ENCODE assay signal across 13 mouse cellular contexts in the genomic region with DNA sequence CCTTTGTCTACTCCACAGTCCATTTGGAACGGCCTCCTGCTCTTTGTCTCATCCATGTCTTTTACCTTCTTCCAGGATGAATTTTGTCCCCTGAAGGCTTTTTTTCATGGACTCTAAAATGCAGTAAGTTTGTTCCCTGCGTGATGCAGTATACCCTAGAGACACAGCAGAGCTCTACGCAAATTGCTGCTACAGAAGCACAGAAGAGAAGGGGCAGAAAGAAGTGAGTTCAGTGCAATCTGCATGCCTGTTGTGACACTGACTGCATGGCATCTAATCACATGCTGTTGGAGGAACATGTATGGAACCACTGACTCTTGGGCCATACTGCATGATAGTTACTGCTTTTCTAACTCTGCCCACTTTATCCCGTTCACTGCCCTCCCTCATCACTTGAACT.
DNase-seq lines count a peak whose midpoint lies in the region; ATAC-seq lines count a peak whose summit lies in the region.
"Had no signal": no experiment of that assay in that cellular context is flagged by ENCODE, and none has a peak within 500 bp of the region (broad histone marks: within the 10 kb centered on the region; RNA-seq: fewer than 3 reads in every experiment).

No protein-coding gene starts in this region.

- no peaks in the 10 kb centered on the region for H3K36me3 ChIP-seq in heart, embryonic 12.5 days
- no peaks in the 10 kb centered on the region for H3K36me3 ChIP-seq in neural tube, embryonic 13.5 days
- H3K36me3 ChIP-seq in midbrain, embryonic 12.5 days, result no peaks in the 10 kb centered on the region
- H3K36me3 ChIP-seq: embryonic facial prominence, embryonic 10.5 days; G1E; limb, embryonic 15.5 days had no signal

- H3K4me3 ChIP-seq in heart, embryonic 12.5 days, result no peak overlapping the region
- no peak overlapping the region for H3K4me3 ChIP-seq in neural tube, embryonic 13.5 days
- no peak overlapping the region for H3K4me3 ChIP-seq in midbrain, embryonic 12.5 days
- H3K4me3 ChIP-seq: embryonic facial prominence, embryonic 10.5 days; limb, embryonic 15.5 days had no signal

- intact Hi-C loops in heart, postnatal 25 days (cut with DNase I), result loop anchor here (5.0 to 10.0 kb wide), 2 partner anchors 385 to 848 kb away; partner anchors contain the start of gene Fgf13

- peak overlapping the region; percentile 71 for H3K27ac ChIP-seq in heart, embryonic 12.5 days (ENCODE audit: poor library complexity, severe bottlenecking)
- peak overlapping the region; percentile 67 for H3K27ac ChIP-seq in neural tube, embryonic 13.5 days (replicated peaks)
- peak overlapping the region; percentile 52; the same call in 1 of the 2 replicates for H3K27ac ChIP-seq in midbrain, embryonic 12.5 days (replicated peaks)
- H3K27ac ChIP-seq: embryonic facial prominence, embryonic 10.5 days; limb, embryonic 15.5 days had no signal

- no peaks in the 10 kb centered on the region for H3K9me3 ChIP-seq in heart, embryonic 12.5 days (replicated peaks)
- no peaks in the 10 kb centered on the region for H3K9me3 ChIP-seq in neural tube, embryonic 13.5 days
- no peaks in the 10 kb centered on the region for H3K9me3 ChIP-seq in midbrain, embryonic 12.5 days
- H3K9me3 ChIP-seq: embryonic facial prominence, embryonic 10.5 days; G1E; limb, embryonic 15.5 days had no signal

- H3K27me3 ChIP-seq in heart, embryonic 12.5 days (replicated peaks), result no peaks in the 10 kb centered on the region
- H3K27me3 ChIP-seq in neural tube, embryonic 13.5 days, result no peaks in the 10 kb centered on the region
- H3K27me3 ChIP-seq in midbrain, embryonic 12.5 days, result no peaks in the 10 kb centered on the region
- H3K27me3 ChIP-seq: limb, embryonic 15.5 days had no signal

- 62% methylated on average over 4 of the region's 4 CpGs for WGBS in heart, embryonic 12.5 days
- WGBS in neural tube, embryonic 13.5 days, result 49% methylated on average over 4 of the region's 4 CpGs
- WGBS in midbrain, embryonic 12.5 days, result 55% methylated on average over 4 of the region's 4 CpGs

- ATAC-seq in heart, embryonic 12.5 days (ENCODE audit: insufficient number of reproducible peaks, low FRiP score), result no peak
- peak; percentile 51 for ATAC-seq in neural tube, embryonic 13.5 days (ENCODE audit: low read depth)
- ATAC-seq in midbrain, embryonic 12.5 days (ENCODE audit: low FRiP score, low read depth), result peak; percentile 16; the same call in 1 of the 2 replicates

- no peak overlapping the region for H3K9ac ChIP-seq in heart, embryonic 12.5 days
- H3K9ac ChIP-seq in neural tube, embryonic 13.5 days, result no peak overlapping the region
- H3K9ac ChIP-seq in midbrain, embryonic 12.5 days (replicated peaks), result no peak overlapping the region
- H3K9ac ChIP-seq: limb, embryonic 15.5 days had no signal

- no peaks in the 10 kb centered on the region for H3K4me1 ChIP-seq in heart, embryonic 12.5 days (replicated peaks)
- H3K4me1 ChIP-seq in neural tube, embryonic 13.5 days (replicated peaks), result peaks cover 11% of the 10 kb centered on the region; the same call in 1 of the 2 replicates
- 0 out of 2 replicates have a peak, but pooled peaks cover 4% of the 10 kb centered on the region for H3K4me1 ChIP-seq in midbrain, embryonic 12.5 days
- H3K4me1 ChIP-seq: limb, embryonic 15.5 days had no signal

- H3K4me2 ChIP-seq in heart, embryonic 12.5 days, result peak overlapping the region; percentile 39
- peak overlapping the region; percentile 13; the same call in 1 of the 2 replicates for H3K4me2 ChIP-seq in neural tube, embryonic 13.5 days
- H3K4me2 ChIP-seq in midbrain, embryonic 12.5 days (replicated peaks), result no peak overlapping the region
- H3K4me2 ChIP-seq: limb, embryonic 15.5 days had no signal

- DNase-seq in heart, postnatal 25 days (ENCODE audit: low spot score), result no peak
- DNase-seq in neural tube, embryonic 10.5 days (ENCODE audit: extremely low spot score, low spot score), result no peak
- no peak for DNase-seq in gastrocnemius, adult 8-10 months (ENCODE audit: low spot score in 2 of 2)
- DNase-seq in thymus, postnatal 36 days, result no peak
- DNase-seq: kidney, adult 8-10 months; lung, adult 18-20 months; thymus, adult 18-20 months had no signal
